Mouse (Mus musculus) thymus, adult 2 months (tissue): Measurements from ENCODE around the gene Cobl.

Experiments
- CTCF ChIP-seq: fragments of 200-500 bp; IDR thresholded peaks from 2 replicates; pipeline ENCODE4 v1.5.1; 2012; ENCODE audit warnings: mild to moderate bottlenecking, control low read depth, low read length, moderate library complexity, borderline replicate concordance; ENCODE audit not compliant: control insufficient read depth, poor library complexity, insufficient read depth; ENCODE audit errors: extremely low read depth
- POLR2A ChIP-seq: fragments of 200-500 bp; IDR thresholded peaks from 2 replicates; pipeline ENCODE4 v1.6.1; 2012; ENCODE audit warnings: mild to moderate bottlenecking, low read length, control low read depth, moderate library complexity; ENCODE audit not compliant: control insufficient read depth, poor library complexity, insufficient read depth; ENCODE audit errors: extremely low read depth

DNA sequence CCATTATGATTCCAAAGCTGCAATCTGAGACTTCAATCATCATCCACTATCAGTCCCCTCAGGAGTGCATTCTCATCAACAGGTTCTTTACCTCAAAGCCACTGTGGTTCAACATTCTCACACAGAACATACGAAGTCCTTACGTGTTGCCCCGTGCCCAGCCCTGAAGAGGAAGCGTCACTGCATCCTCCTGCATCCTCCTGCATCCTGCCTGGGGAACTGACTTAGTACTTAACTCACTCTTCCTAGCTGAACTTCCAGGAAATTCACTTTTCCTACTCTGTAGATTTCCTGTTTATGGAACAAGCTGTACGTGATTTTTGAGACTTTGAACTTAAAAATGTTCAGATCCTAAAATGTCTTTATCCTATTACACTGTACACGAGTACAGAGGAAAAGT, 153.3 kb downstream of the Cobl start:
- TF ChIP-seq POLR2A: no peak
- no peak for TF ChIP-seq CTCF
